Mouse (Mus musculus): Measurements from ENCODE around the gene 6030452D12Rik. TPM values are rescaled to one million over a fixed set of nuclear protein-coding genes. Genes with fewer than 3 reads are reported as not detected.

Gene 6030452D12Rik
- total and polyA plus RNA-seq, 3 experiments: not detected

GRCm38 (mm10) chr8:106516581-106516980 is 16.3 kb downstream of the 6030452D12Rik start:
- Histone ChIP-seq H3K9me3 (replicated peaks; ENCODE audit: low read length) (no peaks in the 10 kb centered on the region), H3K4me3 (replicated peaks in 1 of 3; ENCODE audit: low read depth in 2 of 3, low read length in 2 of 3, poor library complexity in 1 of 3) (no peak overlapping the region), H3K36me3 (replicated peaks in 1 of 2; ENCODE audit: control insufficient read depth in 1 of 2, insufficient read depth in 1 of 2, low read length in 1 of 2) (no peaks in the 10 kb centered on the region), H3K4me1 (ENCODE audit: control insufficient read depth in 1 of 2, insufficient read depth in 2 of 2) (no peaks in the 10 kb centered on the region), H3K27me3 (replicated peaks) (peaks cover 1% of the 10 kb centered on the region), H3K27ac (ENCODE audit: insufficient read depth, low read depth) (no peak overlapping the region), H3K4me2 (ENCODE audit: insufficient read depth, low read depth, poor library complexity, severe bottlenecking) (no peak overlapping the region), H3K79me2 (replicated peaks; ENCODE audit: control insufficient read depth, extremely low read depth, insufficient read depth, poor library complexity, severe bottlenecking) (no peaks in the 10 kb centered on the region), H3K9ac (ENCODE audit: insufficient read depth, low read depth) (no peak overlapping the region)
- dilution Hi-C loops (cut with MboI; ENCODE audit: extremely low pct_ligation_motif_present, extremely low pct_unique_long_range_greater_than_20kb, low sequenced_read_pairs) (no loop called here), in situ Hi-C loops (cut with MboI; ENCODE audit: low pct_ligation_motif_present, low pct_unique_long_range_greater_than_20kb, low sequenced_read_pairs) (no loop called here)
- TF ChIP-seq ZKSCAN1 (IDR thresholded peaks at IDR 0.05; ENCODE audit: borderline replicate concordance, low read depth, low read length): no peak
- TF ChIP-seq RCOR1 (conservative IDR thresholded peaks at IDR 0.05; ENCODE audit: low read depth, low read length): no peak
- no peak for TF ChIP-seq JUND (conservative IDR thresholded peaks at IDR 0.05; ENCODE audit: low read depth, low read length)
- TF ChIP-seq ZC3H11A (IDR thresholded peaks at IDR 0.05; ENCODE audit: low read depth, low read length): no peak
- TF ChIP-seq BHLHE40 (IDR thresholded peaks at IDR 0.05; ENCODE audit: low read depth, low read length): no peak
- no peak for TF ChIP-seq UBTF (IDR thresholded peaks at IDR 0.05; ENCODE audit: low read depth, low read length)
- no peak for TF ChIP-seq IRF4 (IDR thresholded peaks at IDR 0.05; ENCODE audit: low read depth, low read length)
- no peak for TF ChIP-seq MAFK (IDR thresholded peaks at IDR 0.05; ENCODE audit: insufficient replicate concordance, low read length)
- TF ChIP-seq SIN3A (IDR thresholded peaks at IDR 0.05; ENCODE audit: low read length): no peak
- TF ChIP-seq ETS1 (conservative IDR thresholded peaks at IDR 0.05; ENCODE audit: low read depth, low read length): no peak
- TF ChIP-seq POLR2AphosphoS2 (IDR thresholded peaks at IDR 0.05; ENCODE audit: low read depth, low read length): no peak
- no peak for TF ChIP-seq SMC3 (IDR thresholded peaks at IDR 0.05; ENCODE audit: low read depth, low read length)
- no peak for TF ChIP-seq MXI1 (IDR thresholded peaks at IDR 0.05; ENCODE audit: low read depth, low read length)
- no peak for TF ChIP-seq NELFE (IDR thresholded peaks at IDR 0.05; ENCODE audit: low read depth, low read length)
- no peak for TF ChIP-seq USF1 (IDR thresholded peaks at IDR 0.05; ENCODE audit: low read depth, low read length)
- TF ChIP-seq CTCF (conservative IDR thresholded peaks at IDR 0.05 in 1 of 2, IDR thresholded peaks at IDR 0.05 in 1 of 2; ENCODE audit: low read depth in 2 of 2, low read length in 2 of 2): no peak
- no peak for DNase-seq (ENCODE audit: extremely low read depth)

GRCm38 (mm10) chr8:106518763-106519162 is 18.4 kb downstream of the 6030452D12Rik start:
- DNase-seq (ENCODE audit: extremely low read depth): no peak
- Histone ChIP-seq H3K27ac (ENCODE audit: insufficient read depth, low read depth) (no peak overlapping the region), H3K36me3 (replicated peaks in 1 of 2; ENCODE audit: control insufficient read depth in 1 of 2, insufficient read depth in 1 of 2, low read length in 1 of 2) (no peaks in the 10 kb centered on the region), H3K4me1 (ENCODE audit: control insufficient read depth in 1 of 2, insufficient read depth in 2 of 2) (no peaks in the 10 kb centered on the region), H3K9me3 (replicated peaks; ENCODE audit: low read length) (peaks cover 3% of the 10 kb centered on the region), H3K4me3 (replicated peaks in 1 of 3; ENCODE audit: low read depth in 2 of 3, low read length in 2 of 3, poor library complexity in 1 of 3) (no peak overlapping the region), H3K9ac (ENCODE audit: insufficient read depth, low read depth) (no peak overlapping the region), H3K27me3 (replicated peaks) (no peaks in the 10 kb centered on the region), H3K4me2 (ENCODE audit: insufficient read depth, low read depth, poor library complexity, severe bottlenecking) (no peak overlapping the region), H3K79me2 (replicated peaks; ENCODE audit: control insufficient read depth, extremely low read depth, insufficient read depth, poor library complexity, severe bottlenecking) (no peaks in the 10 kb centered on the region)
- dilution Hi-C loops (cut with MboI; ENCODE audit: extremely low pct_ligation_motif_present, extremely low pct_unique_long_range_greater_than_20kb, low sequenced_read_pairs) (no loop called here), in situ Hi-C loops (cut with MboI; ENCODE audit: low pct_ligation_motif_present, low pct_unique_long_range_greater_than_20kb, low sequenced_read_pairs) (no loop called here)
- TF ChIP-seq MYC (IDR thresholded peaks at IDR 0.05; ENCODE audit: low read depth, low read length) (no peak), IRF4 (IDR thresholded peaks at IDR 0.05; ENCODE audit: low read depth, low read length) (no peak), POLR2A (IDR thresholded peaks at IDR 0.05; ENCODE audit: low read depth, low read length) (no peak), RAD21 (IDR thresholded peaks at IDR 0.05; ENCODE audit: low read depth, low read length) (no peak), JUND (conservative IDR thresholded peaks at IDR 0.05; ENCODE audit: low read depth, low read length) (no peak), CHD2 (IDR thresholded peaks at IDR 0.05; ENCODE audit: low read length) (no peak), ZKSCAN1 (IDR thresholded peaks at IDR 0.05; ENCODE audit: borderline replicate concordance, low read depth, low read length) (no peak), TBP (conservative IDR thresholded peaks at IDR 0.05; ENCODE audit: low read depth, low read length) (no peak), USF1 (IDR thresholded peaks at IDR 0.05; ENCODE audit: low read depth, low read length) (no peak), MEF2A (IDR thresholded peaks at IDR 0.05; ENCODE audit: borderline replicate concordance, low read depth, low read length) (no peak), ETS1 (conservative IDR thresholded peaks at IDR 0.05; ENCODE audit: low read depth, low read length) (no peak), MAFK (IDR thresholded peaks at IDR 0.05; ENCODE audit: insufficient replicate concordance, low read length) (no peak), PAX5 (IDR thresholded peaks at IDR 0.05; ENCODE audit: low read length) (no peak), GABPA (IDR thresholded peaks at IDR 0.05; ENCODE audit: insufficient replicate concordance, low read depth, low read length) (no peak), MXI1 (IDR thresholded peaks at IDR 0.05; ENCODE audit: low read depth, low read length) (no peak), E2F4 (IDR thresholded peaks at IDR 0.05; ENCODE audit: insufficient replicate concordance, low read depth, low read length) (no peak)
